Mouse (Mus musculus): ENCODE measurements around the gene Megf11.
"Not testable (repeated sequence)": the region's sequence is repeated elsewhere in the genome, so short reads cannot be mapped to it uniquely, and the experiment has no call there.

Gene Megf11

DNA sequence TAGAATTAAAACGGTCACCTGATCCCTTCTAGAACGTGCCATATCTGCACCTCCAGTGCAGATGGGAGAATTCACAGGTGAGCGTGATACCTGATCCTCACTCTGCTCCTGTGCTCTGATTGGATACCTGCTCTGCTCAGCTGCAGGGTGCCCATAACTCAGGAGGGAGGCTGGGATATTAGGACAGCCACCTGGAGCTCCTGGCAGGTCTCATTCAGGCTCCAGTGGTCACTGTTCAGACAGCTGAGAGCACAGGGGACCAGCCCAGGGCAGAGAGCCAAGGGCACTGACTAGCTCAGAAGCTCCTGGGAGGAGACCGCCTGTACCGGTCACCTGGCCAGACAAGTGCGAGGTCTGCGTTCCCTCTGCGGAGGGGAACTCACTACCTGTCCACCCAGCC, 80.7 kb downstream of the Megf11 start:
- DNase-seq (ENCODE audit: low read depth, low spot score), result no peak

DNA sequence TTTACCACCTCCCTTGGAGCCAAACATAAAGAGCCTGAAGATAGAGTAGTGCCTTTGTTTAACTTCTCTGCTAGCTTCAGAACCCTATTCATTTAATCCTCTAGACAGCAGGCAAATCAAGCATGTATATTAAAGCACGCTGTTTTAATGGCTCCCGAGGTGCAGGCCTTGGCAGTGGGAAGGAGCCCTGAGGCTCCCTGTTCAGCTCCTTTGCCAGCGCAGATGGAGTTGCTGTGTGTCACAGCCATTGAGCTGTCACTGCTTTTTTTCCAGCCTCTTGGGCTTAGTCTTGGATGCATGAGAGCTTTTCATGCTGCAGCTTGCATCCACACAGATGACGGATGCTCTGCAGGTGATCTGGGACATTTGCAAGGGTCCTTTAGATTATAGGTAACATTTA, 81.1 kb downstream of the Megf11 start:
- no peak for DNase-seq (ENCODE audit: low read depth, low spot score)

DNA sequence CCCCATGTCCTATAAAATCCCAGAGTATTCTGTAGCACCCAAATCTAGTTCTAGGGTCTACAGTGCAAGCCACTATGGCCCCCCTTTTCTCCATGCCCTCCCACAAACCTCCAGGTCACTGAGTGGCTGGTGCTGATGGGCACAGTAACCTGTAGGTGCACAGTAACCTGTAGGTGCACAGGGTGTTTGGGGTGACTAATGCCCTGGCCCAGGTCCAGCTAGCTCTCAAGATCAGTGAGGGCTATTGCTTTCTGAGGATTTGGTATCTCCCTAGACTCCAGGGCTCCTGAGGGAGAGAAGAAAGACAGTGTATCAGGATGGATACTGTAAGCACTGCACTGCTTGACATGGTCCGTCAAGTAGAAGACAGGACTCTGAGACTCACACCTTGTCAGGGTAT, 85.4 kb downstream of the Megf11 start:
- no peak for DNase-seq (ENCODE audit: low read depth, low spot score)

DNA sequence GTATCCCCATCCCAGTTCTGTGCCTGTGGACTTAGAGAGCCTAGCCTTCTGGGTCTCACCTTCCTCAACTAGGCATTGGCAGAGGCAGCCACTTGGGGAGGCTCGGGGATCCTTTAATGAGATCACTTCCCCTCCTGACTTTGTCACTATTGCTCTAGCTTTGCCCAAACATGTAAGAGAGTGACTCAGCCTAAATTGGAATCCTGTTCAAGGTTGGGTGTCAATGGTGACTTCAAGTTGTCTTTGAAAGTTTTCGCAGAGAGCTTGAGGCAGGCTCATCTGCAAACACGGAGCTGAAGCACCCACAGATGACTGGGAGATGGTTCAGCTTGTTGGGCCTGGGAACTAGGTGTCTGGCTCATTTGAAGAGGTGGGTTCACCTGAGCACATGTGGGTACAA, 85.9 kb downstream of the Megf11 start:
- no peak for DNase-seq (ENCODE audit: low read depth, low spot score)

DNA sequence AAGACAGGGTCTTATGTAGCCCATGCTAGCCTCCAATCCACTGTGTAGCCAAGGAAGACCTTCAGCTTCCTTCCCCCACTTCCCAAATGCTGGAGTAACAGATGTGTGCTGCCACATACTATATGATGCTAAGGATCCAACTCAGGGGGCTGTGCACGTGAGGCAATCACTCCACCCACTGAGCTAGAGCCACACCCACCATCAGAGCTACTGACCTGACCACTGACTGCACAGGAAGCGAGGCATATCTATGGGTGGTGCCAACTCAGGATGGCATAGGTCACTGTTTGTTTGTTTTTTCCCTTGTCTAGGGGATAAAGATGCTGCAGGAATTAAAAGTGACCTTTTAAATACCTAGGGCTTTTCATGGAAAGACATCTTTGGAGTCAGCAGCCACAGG, 86.7 kb downstream of the Megf11 start:
- no peak for DNase-seq (ENCODE audit: low read depth, low spot score)

DNA sequence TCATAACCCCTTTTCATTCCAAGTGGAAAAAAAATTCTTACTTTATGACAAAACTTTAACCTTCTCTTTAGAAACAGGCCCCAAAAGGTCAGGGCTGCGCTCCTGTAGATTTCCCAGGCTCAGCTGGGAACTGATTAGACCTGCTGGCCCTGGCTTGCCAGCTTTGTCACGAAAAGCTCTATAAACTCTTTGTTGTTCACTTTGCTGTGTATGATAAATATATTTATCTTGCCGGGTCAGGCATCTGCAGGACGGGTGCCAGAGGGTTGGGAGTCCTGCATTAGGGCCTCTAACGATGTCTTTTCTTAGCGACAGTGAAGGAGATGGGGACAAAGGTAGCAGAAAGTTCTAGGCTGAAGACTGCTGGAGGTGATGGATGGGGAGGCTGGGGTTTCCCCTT, 87.3 kb downstream of the Megf11 start:
- no peak for DNase-seq (ENCODE audit: low read depth, low spot score)

DNA sequence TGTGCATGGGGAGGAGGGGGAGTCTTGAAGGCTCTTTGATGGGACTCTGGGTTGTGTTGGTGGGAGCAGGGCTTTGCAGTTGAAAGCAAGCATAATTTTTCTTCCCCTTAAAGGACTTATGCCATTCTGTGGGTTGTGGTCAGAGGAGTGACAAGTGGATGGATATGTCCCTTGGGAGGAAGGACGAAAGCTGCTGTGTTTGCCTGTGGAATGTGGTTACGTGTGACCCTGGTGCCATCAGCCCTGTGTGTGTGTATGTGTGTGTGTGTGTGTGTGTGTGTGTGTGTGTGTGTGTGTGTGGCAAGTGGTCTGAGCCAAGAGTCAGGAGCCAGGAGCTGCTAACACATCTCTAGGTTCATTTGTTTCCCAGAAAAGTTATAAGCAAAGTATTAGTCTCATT, 87.7 kb downstream of the Megf11 start:
- no peak for DNase-seq (ENCODE audit: low read depth, low spot score)

DNA sequence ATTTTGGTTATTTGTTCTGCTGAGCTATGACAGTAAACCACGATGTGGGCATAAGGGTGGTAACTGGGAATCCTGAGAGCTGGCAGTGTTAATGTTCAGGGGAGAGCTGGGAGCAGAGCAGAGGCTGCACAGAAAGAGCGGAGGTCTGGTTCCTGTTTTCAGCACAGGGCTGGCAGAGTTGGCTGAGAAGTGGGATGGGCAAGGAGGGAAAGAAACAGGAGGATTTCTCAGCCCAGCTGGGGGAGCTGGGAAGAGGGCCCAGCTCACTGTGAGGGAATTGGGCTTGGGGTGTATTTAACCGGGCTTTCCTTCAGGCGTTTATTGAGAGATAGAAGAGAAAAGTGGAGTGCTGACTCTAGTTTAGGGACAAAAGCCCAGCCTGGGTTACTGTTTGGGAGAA, 88.3 kb downstream of the Megf11 start:
- DNase-seq (ENCODE audit: low read depth, low spot score), result no peak

DNA sequence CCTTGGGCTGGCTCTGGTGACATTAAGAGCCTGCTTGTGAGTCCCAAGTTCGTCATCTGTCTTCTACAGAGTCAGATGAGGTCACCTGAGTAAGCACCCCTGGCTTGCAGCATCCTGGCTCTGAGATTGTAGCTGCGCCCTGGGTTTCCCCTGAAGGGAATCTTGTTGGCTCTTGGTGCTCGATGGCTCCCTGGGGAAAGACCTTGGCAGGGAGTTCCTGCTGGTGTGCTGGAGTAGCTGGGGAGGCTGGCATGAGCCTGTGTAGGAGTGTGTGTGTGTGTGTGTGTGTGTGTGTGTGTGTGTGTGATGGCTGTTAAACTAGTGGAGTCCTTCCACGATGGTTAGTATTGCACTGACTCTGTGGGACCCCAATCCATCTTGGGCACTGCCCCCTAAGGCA, 88.7 kb downstream of the Megf11 start:
- DNase-seq (ENCODE audit: low read depth, low spot score), result no peak

DNA sequence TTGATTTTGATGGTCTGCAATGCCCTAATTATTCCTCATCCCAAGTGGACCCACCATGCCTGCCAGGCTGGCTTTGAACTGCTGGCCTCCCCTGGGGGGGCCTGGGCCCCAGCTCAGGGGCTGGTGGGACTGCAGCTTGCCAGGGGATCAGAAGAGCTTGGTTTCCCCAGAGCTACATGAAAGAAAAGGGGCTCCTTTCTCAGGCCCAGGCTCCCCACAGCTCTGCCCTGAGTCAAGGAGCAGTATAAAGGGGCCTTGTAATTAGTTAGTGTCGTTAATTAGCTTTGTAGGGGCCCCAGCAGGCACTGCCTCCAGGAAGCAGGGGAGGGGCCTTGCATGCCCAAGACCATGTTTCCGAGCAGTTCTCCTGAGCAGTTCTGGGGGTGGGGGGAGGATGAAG, 90.5 kb downstream of the Megf11 start:
- DNase-seq (ENCODE audit: low read depth, low spot score), result no peak

DNA sequence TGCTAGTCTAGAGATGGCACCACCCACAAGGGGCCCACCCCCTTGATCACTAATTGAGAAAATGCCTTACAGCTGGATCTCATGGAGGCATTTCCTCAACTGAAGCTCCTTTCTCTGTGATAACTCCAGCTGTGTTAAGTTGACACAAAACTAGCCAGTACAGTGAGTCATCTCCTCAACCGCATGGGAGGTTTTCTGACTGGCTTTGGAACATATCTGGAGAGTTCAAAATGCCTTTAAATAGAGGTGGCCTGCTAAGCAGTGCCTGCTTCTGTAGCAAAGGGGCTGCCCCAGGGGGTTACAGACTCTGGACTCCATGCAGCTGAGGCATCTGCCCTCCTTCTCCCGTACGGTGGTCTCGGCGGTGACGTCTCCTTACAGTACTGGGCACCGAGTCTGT, 92.0 kb downstream of the Megf11 start:
- DNase-seq (ENCODE audit: low read depth, low spot score), result not testable (repeated sequence)

DNA sequence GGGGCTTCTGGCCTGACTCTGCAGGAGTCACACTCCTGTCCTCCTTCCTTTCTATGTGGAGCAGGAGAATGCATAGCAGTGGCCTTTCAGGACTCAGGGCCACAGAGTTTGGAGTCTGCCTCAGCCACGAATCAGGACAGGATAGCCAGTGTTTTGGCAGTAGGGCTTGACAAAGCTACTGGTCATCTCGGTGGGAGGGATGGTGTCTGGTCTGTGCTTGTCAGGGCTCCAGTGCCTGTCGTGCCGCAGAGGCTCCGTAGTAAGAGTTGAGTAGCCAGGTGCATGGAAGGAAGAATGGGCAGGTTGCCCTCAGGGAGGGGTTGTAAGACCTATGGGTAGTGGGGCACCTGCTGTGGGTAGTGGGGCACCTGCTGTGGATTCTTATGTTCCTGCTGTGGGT, 96.7 kb downstream of the Megf11 start:
- no peak for DNase-seq (ENCODE audit: low read depth, low spot score)

DNA sequence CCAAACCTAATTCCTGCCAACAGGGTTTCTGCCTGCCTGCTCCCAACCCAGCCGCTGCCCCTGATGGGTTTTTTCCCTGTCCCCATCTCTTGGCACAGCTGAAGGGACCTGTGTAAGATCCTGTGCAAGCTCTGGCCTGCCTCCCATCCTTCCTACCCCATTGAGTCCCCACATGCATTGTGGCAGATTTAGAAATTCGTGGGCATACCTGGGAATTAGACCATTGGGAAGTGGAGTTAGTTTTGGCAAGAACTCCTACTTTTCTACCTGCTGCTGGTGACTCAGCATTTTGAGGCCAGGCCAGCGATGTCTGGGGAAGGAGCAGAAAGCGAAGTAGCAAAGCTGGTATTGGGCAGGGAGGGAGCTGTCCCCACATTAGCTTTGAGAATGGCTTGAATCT, 102.0 kb downstream of the Megf11 start:
- no peak for DNase-seq (ENCODE audit: low read depth, low spot score)

DNA sequence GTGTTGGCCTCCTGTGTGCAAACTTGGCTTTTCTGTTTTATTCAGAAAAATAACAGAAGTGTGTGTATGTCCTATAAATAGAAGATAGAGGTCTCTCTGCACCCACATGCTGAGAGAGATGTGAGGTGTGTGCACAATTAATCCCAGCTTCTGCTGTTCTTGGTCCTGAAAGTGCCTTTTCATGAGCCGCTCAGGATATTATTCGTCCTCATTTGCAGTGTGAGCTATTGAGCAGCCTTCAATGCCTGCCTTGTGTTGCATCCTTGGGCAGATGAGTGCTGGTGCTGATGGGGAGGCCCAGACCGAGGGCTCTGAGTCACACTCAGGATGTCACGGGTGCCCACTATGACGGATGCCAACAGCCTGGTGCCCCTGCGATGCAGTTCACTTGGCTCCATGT, 109.2 kb downstream of the Megf11 start:
- DNase-seq (ENCODE audit: low read depth, low spot score), result no peak

DNA sequence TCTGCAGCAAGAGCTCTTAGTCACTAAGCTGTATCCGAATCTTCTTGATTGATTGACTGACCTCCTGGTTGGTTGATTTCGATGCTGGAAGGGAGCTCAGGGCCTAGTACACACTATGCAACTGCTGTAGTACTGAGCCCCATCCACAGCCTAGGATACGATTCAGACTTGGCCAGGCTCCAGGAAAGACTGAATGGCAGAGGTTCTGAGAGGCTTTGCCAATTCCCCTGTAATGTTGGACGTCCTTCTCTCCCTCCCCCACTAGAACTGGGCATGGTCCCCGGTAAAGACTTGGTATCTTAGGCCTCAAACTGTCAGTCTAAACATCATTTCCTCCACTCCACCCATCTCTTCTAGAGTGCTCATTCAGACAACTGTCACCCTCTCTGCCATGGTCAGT, 113.5 kb downstream of the Megf11 start:
- no peak for DNase-seq (ENCODE audit: low read depth, low spot score)

DNA sequence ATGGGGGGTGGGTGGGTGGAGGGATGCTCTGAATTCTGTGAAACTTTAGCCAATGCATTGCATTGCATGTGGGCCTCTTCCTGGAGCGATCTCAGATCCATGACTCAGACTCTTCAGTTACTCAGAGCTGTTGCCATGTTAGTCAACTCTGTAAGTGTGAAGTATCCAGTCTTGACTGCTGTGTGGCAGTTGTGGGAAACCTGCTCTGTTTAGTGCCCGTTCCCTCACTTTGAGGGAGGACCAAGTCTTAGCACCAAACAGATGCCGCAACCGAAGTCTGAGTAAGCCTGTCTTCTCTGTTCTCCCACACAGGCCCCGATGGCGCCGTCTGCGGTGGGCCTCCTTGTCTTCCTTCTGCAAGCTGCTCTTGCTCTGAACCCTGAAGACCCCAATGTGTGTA, 115.8 kb downstream of the Megf11 start:
- DNase-seq (ENCODE audit: low read depth, low spot score), result no peak

DNA sequence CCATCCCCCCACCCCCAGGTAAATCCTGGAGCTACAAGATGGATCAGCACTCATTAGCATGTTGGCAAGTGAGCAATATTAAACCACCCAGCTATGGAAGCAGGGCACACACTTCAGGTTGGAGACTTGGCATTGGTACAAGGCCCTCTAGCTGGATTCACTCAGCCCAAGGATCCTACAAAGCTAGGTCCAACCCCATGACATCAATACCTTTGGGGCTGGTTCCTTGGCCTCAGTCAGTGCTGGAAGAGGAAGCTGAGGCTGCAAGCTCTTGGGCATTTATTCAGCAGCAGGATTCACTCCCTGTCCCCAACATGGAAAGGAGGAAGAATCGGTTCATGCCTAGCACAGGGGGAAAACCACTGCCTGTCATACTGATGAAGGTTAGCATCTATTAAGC, 118.6 kb downstream of the Megf11 start:
- DNase-seq (ENCODE audit: low read depth, low spot score), result no peak

DNA sequence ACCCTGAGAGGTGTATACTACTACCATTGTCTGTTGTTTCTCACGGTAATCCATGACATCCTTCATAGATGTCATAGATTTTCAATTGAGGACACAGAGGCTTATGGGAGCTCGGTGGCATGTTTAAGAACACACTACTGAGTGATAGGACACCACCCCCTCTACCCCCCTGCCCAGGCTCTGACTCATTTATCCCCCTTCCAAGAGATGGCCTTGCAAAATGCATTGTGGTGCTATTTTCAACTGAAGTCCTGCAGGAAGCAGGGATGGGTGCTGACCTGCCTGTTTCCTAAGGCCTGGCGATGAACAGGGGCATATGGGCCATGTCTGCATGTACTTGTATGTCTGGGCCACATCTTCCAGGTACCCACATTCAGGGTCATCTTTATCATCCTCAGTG, 119.0 kb downstream of the Megf11 start:
- DNase-seq (ENCODE audit: low read depth, low spot score), result no peak

DNA sequence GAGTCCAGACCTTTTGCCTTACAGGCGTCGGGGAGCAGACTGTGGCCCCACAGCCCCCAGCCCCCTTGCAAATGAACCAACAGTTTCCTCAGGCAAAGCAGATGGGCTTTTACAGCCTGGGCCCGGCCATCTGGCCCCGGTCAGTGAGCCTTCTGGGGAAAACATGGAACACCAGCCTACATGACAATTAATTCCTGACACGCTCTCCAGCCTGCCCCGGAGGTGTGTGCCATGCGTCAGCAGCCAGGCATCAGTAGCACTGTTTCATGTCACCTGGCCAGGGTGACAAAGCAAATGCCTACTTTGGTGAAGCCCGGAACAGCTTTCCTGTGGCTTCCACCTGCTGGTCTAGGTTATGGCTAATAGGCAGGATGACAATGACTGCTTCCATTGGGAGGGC, 119.5 kb downstream of the Megf11 start:
- no peak for DNase-seq (ENCODE audit: low read depth, low spot score)

DNA sequence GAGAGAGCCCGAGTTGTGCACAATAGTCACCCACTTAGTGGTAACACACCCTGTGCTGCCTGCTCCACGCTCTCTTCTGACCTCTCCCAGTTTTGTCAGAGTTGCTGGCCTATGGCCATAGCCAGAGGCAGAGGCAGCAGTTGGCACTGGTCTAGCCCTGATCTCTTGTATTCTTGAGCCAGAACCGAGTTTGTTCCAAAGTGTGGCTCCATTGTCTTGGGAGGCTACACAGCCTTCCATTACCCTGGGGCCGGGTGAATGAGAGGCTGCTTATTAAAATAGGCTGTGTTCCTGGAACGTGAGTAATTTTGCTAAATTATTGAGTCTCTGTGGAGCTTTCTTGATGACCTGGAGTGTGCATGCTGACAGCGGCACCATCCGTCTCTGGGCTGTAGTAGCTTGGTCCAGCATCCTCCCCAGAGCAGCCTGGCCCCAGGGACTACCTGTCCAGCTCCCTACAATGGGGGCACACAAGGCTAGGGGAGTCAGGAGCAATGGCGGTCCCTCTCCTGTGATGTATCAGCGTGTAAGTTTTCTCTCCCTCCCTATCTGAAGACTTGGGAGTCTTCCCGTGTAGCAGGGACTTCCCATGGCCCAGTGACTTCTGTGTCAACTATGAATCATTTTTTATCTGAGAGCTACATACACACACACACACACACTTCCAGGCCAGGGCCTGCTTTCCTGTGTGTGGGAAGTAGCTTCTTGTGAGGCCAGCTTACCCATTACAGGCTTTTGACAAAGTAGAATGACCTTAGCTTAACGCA, 121.2 kb downstream of the Megf11 start:
- no peak for DNase-seq (ENCODE audit: low read depth, low spot score)

DNA sequence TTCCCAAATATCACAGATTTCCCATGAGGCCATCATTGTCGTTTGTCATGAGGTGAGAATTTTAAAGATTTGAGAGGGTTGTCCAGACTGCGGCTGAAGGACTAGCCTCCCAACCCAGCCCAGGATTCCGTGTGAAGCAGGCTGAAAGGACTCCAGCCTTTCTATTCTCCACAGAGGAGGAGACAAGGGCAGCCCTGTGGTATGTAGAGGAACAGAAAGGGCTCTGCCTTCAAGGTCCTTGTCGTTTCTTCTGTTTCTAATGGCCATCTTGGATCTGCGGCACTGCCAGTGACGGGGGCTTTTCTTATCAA, 121.7 kb downstream of the Megf11 start:
- DNase-seq (ENCODE audit: low read depth, low spot score), result no peak

DNA sequence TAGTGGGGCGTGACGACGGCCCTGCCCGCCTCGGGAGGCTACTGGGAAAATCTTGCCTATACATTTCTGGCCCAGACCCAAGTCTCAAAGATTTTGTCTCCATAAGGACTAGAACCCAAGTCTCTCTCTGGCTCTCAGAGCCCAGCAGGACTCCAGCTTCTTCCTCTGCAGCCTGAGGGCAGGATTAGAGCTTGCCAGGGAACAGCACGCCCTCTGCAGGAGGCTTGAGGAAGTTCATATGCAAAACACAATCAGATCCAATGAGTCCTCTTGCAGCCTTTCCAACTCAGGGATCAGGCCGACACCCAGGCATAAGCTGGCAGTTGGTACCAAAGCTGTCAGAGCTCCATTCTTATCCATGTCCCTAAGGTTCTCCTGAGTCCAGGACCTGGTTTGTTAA, 122.6 kb downstream of the Megf11 start:
- DNase-seq (ENCODE audit: low read depth, low spot score), result no peak

DNA sequence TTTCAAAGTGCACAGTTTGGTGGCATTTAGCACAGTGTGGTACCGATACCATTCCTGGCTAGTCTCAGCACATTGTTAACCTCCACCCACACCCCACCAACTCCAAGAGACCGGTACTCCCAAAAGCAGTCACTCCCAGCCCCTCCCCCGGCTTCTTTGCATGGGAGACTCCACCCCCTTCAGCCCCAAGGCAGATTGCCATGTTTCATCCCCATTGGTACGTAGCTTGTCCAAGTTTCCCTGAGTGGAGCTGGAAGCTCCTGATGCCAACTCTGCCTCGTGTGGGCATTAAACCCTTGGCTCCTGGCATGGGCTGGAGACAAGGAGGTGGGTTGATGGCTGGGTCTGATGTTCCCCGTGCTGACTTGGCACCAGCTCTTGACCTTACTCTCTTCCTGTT, 129.4 kb downstream of the Megf11 start:
- no peak for DNase-seq (ENCODE audit: low read depth, low spot score)
